In genomic region chr9:55482116-55482515, GRCm38 (mm10) we compare ENCODE assay signal across 18 mouse cellular contexts. TPM values are rescaled to one million over a fixed set of nuclear protein-coding genes. Genes with fewer than 3 reads are reported as not detected.
DNase-seq lines count a peak whose midpoint lies in the region; ATAC-seq and TF ChIP-seq lines count a peak whose summit lies in the region.
"Had no signal": no experiment of that assay in that cellular context is flagged by ENCODE, and none has a peak within 500 bp of the region (broad histone marks: within the 10 kb centered on the region; RNA-seq: fewer than 3 reads in every experiment).

No protein-coding gene starts in this region.

- intact Hi-C loops in heart, postnatal 36 days (cut with DNase I): no loop called here

- H3K36me3 ChIP-seq in heart, postnatal 0 days (replicated peaks; ENCODE audit: control insufficient read depth, insufficient read depth, low read length): peaks cover 45% of the 10 kb centered on the region
- peaks cover 30% of the 10 kb centered on the region for H3K36me3 ChIP-seq in lung, embryonic 14.5 days (ENCODE audit: insufficient read depth)
- H3K36me3 ChIP-seq in hindbrain, embryonic 14.5 days (replicated peaks; ENCODE audit: control insufficient read depth, insufficient read depth): peaks cover 18% of the 10 kb centered on the region; the same call in 1 of the 2 replicates

- H3K9me3 ChIP-seq in heart, postnatal 0 days (replicated peaks; ENCODE audit: control insufficient read depth, low read length): no peaks in the 10 kb centered on the region
- no peaks in the 10 kb centered on the region for H3K9me3 ChIP-seq in lung, embryonic 14.5 days (ENCODE audit: low read depth, low read length)
- H3K9me3 ChIP-seq in hindbrain, embryonic 14.5 days (ENCODE audit: control insufficient read depth, low read length): no peaks in the 10 kb centered on the region
- H3K9me3 ChIP-seq: limb, embryonic 15.5 days; lung, embryonic 15.5 days had no signal

- TF ChIP-seq EP300 in heart, postnatal 0 days (IDR thresholded peaks at IDR 0.05; ENCODE audit: low read depth): no peak

- ATAC-seq in heart, postnatal 0 days (ENCODE audit: insufficient read depth, low read depth): no peak
- no peak for ATAC-seq in lung, embryonic 14.5 days (ENCODE audit: insufficient read depth)
- no peak for ATAC-seq in hindbrain, embryonic 14.5 days (ENCODE audit: low FRiP score)
- ATAC-seq: intestine, postnatal 0 days had no signal

- H3K4me1 ChIP-seq in heart, postnatal 0 days (ENCODE audit: control insufficient read depth, insufficient read depth): no peaks in the 10 kb centered on the region
- no peaks in the 10 kb centered on the region for H3K4me1 ChIP-seq in lung, embryonic 14.5 days (ENCODE audit: insufficient read depth)
- H3K4me1 ChIP-seq in hindbrain, embryonic 14.5 days (replicated peaks; ENCODE audit: control insufficient read depth, insufficient read depth, low read length): no peaks in the 10 kb centered on the region
- H3K4me1 ChIP-seq: limb, embryonic 15.5 days; lung, embryonic 15.5 days had no signal

- no peak overlapping the region for H3K4me3 ChIP-seq in heart, postnatal 0 days (ENCODE audit: low read depth, low read length)
- no peak overlapping the region for H3K4me3 ChIP-seq in lung, embryonic 14.5 days (ENCODE audit: low read depth, low read length)
- no peak overlapping the region for H3K4me3 ChIP-seq in hindbrain, embryonic 14.5 days (replicated peaks; ENCODE audit: low read length)
- H3K4me3 ChIP-seq: erythroblast, embryonic 14.5 days; heart, adult 2 months; limb, embryonic 15.5 days; lung, embryonic 15.5 days had no signal

- DNase-seq in adrenal gland, adult 2 months: peak; percentile 49
- no peak for DNase-seq in adrenal gland, adult 18-20 months (ENCODE audit: low spot score in 2 of 2)
- peak; percentile 10 for DNase-seq in heart, postnatal 0 days (ENCODE audit: low spot score)
- no peak for DNase-seq in heart, postnatal 36 days
- DNase-seq in lung, embryonic 14.5 days: peak; percentile 13
- DNase-seq in lung, postnatal 25 days (ENCODE audit: low spot score): no peak
- peak; percentile 57 for DNase-seq in kidney, postnatal 14 days
- no peak for DNase-seq in hindbrain, embryonic 14.5 days (ENCODE audit: low spot score)
- DNase-seq: embryo, embryonic 11 days; heart, adult 2 months; thymus, adult 18-20 months had no signal

- no peaks in the 10 kb centered on the region for H3K27me3 ChIP-seq in heart, postnatal 0 days (ENCODE audit: control insufficient read depth, insufficient read depth, low read length)
- no peaks in the 10 kb centered on the region for H3K27me3 ChIP-seq in lung, embryonic 14.5 days (ENCODE audit: insufficient read depth, low read length)
- no peaks in the 10 kb centered on the region for H3K27me3 ChIP-seq in hindbrain, embryonic 14.5 days (ENCODE audit: control insufficient read depth, insufficient read depth, low read length)
- H3K27me3 ChIP-seq: limb, embryonic 15.5 days; lung, embryonic 15.5 days had no signal

- WGBS in heart, postnatal 0 days: 44% methylated on average over 2 of the region's 2 CpGs
- WGBS in lung, embryonic 14.5 days: 49% methylated on average over 2 of the region's 2 CpGs
- 58% methylated on average over 2 of the region's 2 CpGs for WGBS in hindbrain, embryonic 14.5 days

- TF ChIP-seq CTCF in heart, postnatal 0 days (IDR thresholded peaks at IDR 0.05; ENCODE audit: low read depth): no peak
- TF ChIP-seq CTCF in lung, embryonic 14.5 days (IDR thresholded peaks at IDR 0.05; ENCODE audit: low read depth): no peak

- H3K9ac ChIP-seq in heart, postnatal 0 days (replicated peaks; ENCODE audit: low read depth, low read length): no peak overlapping the region
- H3K9ac ChIP-seq in lung, embryonic 14.5 days: no peak overlapping the region
- no peak overlapping the region for H3K9ac ChIP-seq in hindbrain, embryonic 14.5 days
- H3K9ac ChIP-seq: limb, embryonic 15.5 days; lung, embryonic 15.5 days had no signal

- no peak overlapping the region for H3K27ac ChIP-seq in heart, postnatal 0 days (ENCODE audit: low read depth)
- no peak overlapping the region for H3K27ac ChIP-seq in lung, embryonic 14.5 days (ENCODE audit: low read depth)
- no peak overlapping the region for H3K27ac ChIP-seq in hindbrain, embryonic 14.5 days
- H3K27ac ChIP-seq: heart, adult 2 months; limb, embryonic 15.5 days; lung, embryonic 15.5 days had no signal

- no peak overlapping the region for H3K4me2 ChIP-seq in heart, postnatal 0 days (ENCODE audit: low read depth, low read length)
- H3K4me2 ChIP-seq in lung, embryonic 14.5 days: no peak overlapping the region
- no peak overlapping the region for H3K4me2 ChIP-seq in hindbrain, embryonic 14.5 days (replicated peaks)
- H3K4me2 ChIP-seq: limb, embryonic 15.5 days; lung, embryonic 15.5 days; midbrain, embryonic 11.5 days had no signal

RNA-seq across cellular contexts. Expression of gene Etfa, which starts 29.9 kb away (rescaled TPM):
- total RNA-seq in adrenal gland, adult 2 months (2021): 100 to 1,000 TPM; 394 to 566 TPM
- polyA plus RNA-seq in adrenal gland, adult 2 months (2012; rRNA removed): 82.0 and 95.3 TPM in 2 replicates
- total RNA-seq in adrenal gland, adult 18-20 months (2021): 100 to 1,000 TPM; 480 to 543 TPM
- total RNA-seq in heart, postnatal 0 days (2014; rRNA removed; ENCODE audit: low replicate concordance): 85.6 and 94.5 TPM in 2 replicates
- 929 and 949 TPM in 2 replicates for polyA plus RNA-seq in heart, postnatal 0 days (2015; fragmentation: Nextera tagmentation; extraction: Ambion mirVana)
- 100 to 1,000 TPM; 924 to 965 TPM for total RNA-seq in heart, postnatal 36 days (2021)
- 194 and 201 TPM in 2 replicates for polyA plus RNA-seq in lung, embryonic 14.5 days (2014; fragmentation: Nextera tagmentation; extraction: Ambion mirVana)
- polyA plus RNA-seq in hindbrain, embryonic 14.5 days (2014; fragmentation: Nextera tagmentation; extraction: Ambion mirVana): 94.5 and 99.0 TPM in 2 replicates

RNA-seq across cellular contexts. Expression of gene Isl2, which starts 56.4 kb away (rescaled TPM):
- total RNA-seq in adrenal gland, adult 2 months (2021): not detected
- polyA plus RNA-seq in adrenal gland, adult 2 months (2012; rRNA removed): not detected in 2 replicates
- not detected for total RNA-seq in adrenal gland, adult 18-20 months (2021)
- total RNA-seq in heart, postnatal 0 days (2014; rRNA removed; ENCODE audit: low replicate concordance): not detected in 2 replicates
- not detected in 2 replicates for polyA plus RNA-seq in heart, postnatal 0 days (2015; fragmentation: Nextera tagmentation; extraction: Ambion mirVana)
- under 1 TPM in 1 of 2 experiments, not detected in 1; 0.27 TPM for total RNA-seq in heart, postnatal 36 days (2021)
- polyA plus RNA-seq in lung, embryonic 14.5 days (2014; fragmentation: Nextera tagmentation; extraction: Ambion mirVana): 0.12 TPM in 1 of 2 replicates, not detected in the other
- polyA plus RNA-seq in hindbrain, embryonic 14.5 days (2014; fragmentation: Nextera tagmentation; extraction: Ambion mirVana): 1.9 and 3.0 TPM in 2 replicates
- total RNA-seq: heart, adult 2 months; hematopoietic stem cell, adult 5-6 weeks; left cerebral cortex, postnatal 10 days had no signal
- polyA plus RNA-seq: erythroblast, embryonic 14.5 days had no signal

Comparison
In these comparisons a context has a peak if more than half of its experiments do, and no peak if none do; other contexts are left out.
1. DNase-seq: peak in adrenal gland, adult 2 months (single experiment), heart, postnatal 0 days (single experiment), lung, embryonic 14.5 days (single experiment) and kidney, postnatal 14 days (single experiment); none in adrenal gland, adult 18-20 months (0 of 2), heart, postnatal 36 days (0 of 2), lung, postnatal 25 days (single experiment) and hindbrain, embryonic 14.5 days (single experiment).